18 mouse cellular contexts compared by ENCODE assay signal in the genomic region with DNA sequence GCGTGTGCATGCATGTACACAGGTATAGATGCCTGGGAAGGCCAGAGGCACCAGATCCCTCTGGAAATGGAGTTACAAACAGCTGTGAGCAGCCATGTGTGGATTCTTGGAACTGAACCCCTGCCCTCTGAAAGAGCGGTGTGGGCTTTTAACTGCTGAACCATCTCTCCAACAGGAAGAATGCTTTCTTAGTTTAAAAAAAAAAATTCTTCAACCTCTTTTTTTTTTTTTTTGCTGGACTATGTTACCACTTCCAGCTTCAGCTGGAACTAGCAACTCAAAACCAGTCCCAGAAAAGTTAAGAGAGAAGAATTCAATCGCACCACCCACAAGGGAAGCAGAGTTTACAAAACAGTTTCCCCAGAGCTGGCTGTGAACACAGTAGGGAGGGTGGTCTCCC.
DNase-seq lines count a peak whose midpoint lies in the region; ATAC-seq lines count a peak whose summit lies in the region.
"Had no signal": no experiment of that assay in that cellular context is flagged by ENCODE, and none has a peak within 500 bp of the region (broad histone marks: within the 10 kb centered on the region; RNA-seq: fewer than 3 reads in every experiment).

No protein-coding gene starts in this region.

- 95% methylated on average over 3 of the region's 3 CpGs for WGBS in forebrain, embryonic 13.5 days

- H3K4me3 ChIP-seq in forebrain, embryonic 13.5 days = no peak overlapping the region
- H3K4me3 ChIP-seq: heart, embryonic 13.5 days; hindbrain, embryonic 15.5 days had no signal

- H3K36me3 ChIP-seq in forebrain, embryonic 13.5 days (ENCODE audit: poor library complexity, severe bottlenecking) = no peaks in the 10 kb centered on the region
- H3K36me3 ChIP-seq: heart, embryonic 13.5 days; hindbrain, embryonic 15.5 days had no signal

- H3K9ac ChIP-seq in forebrain, embryonic 13.5 days = no peak overlapping the region
- H3K9ac ChIP-seq: heart, embryonic 13.5 days; hindbrain, embryonic 15.5 days had no signal

- H3K4me1 ChIP-seq in forebrain, embryonic 13.5 days = no peaks in the 10 kb centered on the region
- H3K4me1 ChIP-seq: heart, embryonic 13.5 days had no signal

- no peaks in the 10 kb centered on the region for H3K27me3 ChIP-seq in forebrain, embryonic 13.5 days
- H3K27me3 ChIP-seq: heart, embryonic 13.5 days; hindbrain, embryonic 15.5 days; Patski had no signal

- no peak overlapping the region for H3K27ac ChIP-seq in forebrain, embryonic 13.5 days
- H3K27ac ChIP-seq: heart, embryonic 13.5 days; hindbrain, embryonic 15.5 days had no signal

- H3K9me3 ChIP-seq in forebrain, embryonic 13.5 days (replicated peaks) = no peaks in the 10 kb centered on the region
- H3K9me3 ChIP-seq: heart, embryonic 13.5 days; hindbrain, embryonic 15.5 days had no signal

- H3K4me2 ChIP-seq in forebrain, embryonic 13.5 days = no peak overlapping the region
- H3K4me2 ChIP-seq: heart, embryonic 13.5 days; hindbrain, embryonic 15.5 days had no signal

- ATAC-seq in frontal cortex, adult (ENCODE audit: low TSS enrichment) = peak; percentile 36; the same call in 1 of the 2 replicates
- no peak for ATAC-seq in forebrain, embryonic 13.5 days
- ATAC-seq: activated CD4-positive, CD25-positive, alpha-beta regulatory T cell, adult 4 months; forebrain, embryonic 14.5 days; Patski had no signal

- DNase-seq in frontal cortex, postnatal 14 days (ENCODE audit: low spot score in 2 of 2) = no peak
- DNase-seq in NIH3T3 (ENCODE audit: low read depth) = peak; percentile 55
- DNase-seq in kidney, adult 9 months = peak; percentile 22
- peak; percentile 33 for DNase-seq in kidney, postnatal 10 days
- DNase-seq in cerebellum, postnatal 4 days (ENCODE audit: low spot score in 2 of 2) = no peak
- DNase-seq in natural killer cell, adult 2 months (ENCODE audit: low spot score in 2 of 2) = no peak
- DNase-seq: adrenal gland, postnatal 14 days; cerebellum, adult 11-12 months; cerebellum, adult 9-10 months; cerebellum, postnatal 25 days; gastrocnemius, postnatal 14 days had no signal

Comparison
In these comparisons a context has a peak if more than half of its experiments do, and no peak if none do; other contexts are left out.
1. DNase-seq: peak in NIH3T3 (single experiment), kidney, adult 9 months (single experiment) and kidney, postnatal 10 days (single experiment); none in frontal cortex, postnatal 14 days (0 of 2), cerebellum, postnatal 4 days (0 of 2) and natural killer cell, adult 2 months (0 of 2).